Mouse (Mus musculus): ENCODE data around the gene Hist2h3c2. TPM values are rescaled to one million over a fixed set of nuclear protein-coding genes. Genes with fewer than 3 reads are reported as not detected.

The Hist2h3c2 gene
- polyA plus RNA-seq, 1 experiment from 2014 or later: 5.3 TPM

DNA sequence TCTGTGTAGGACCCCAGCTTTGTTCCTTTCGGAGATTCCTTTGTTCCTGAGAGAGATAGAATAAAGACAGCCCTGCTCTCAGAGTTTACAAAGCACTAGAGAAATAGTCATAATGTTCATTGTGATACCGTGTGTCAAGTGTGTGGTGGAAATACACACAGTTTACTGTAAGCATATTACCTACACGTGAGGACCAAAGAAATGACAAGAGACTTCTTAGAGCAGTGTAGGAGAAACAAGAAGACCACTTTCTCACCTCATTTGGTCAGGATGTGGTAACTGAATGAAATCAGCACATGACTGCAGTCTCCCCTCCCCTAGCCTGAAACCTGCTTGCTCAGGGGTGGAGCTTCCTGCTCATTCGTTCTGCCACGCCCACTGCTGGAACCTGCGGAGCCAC lies 40.7 kb downstream of the Hist2h3c2 start:
- ATAC-seq (ENCODE audit: low read depth): peak; percentile 27; the same call in 1 of the 2 replicates
- Histone ChIP-seq H3K27me3 (replicated peaks; ENCODE audit: control insufficient read depth, insufficient read depth, low read length) (no peaks in the 10 kb centered on the region), H3K4me3 (ENCODE audit: low read depth, low read length) (peak overlapping the region; percentile 77), H3K27ac (replicated peaks; ENCODE audit: low read depth, low read length) (0 out of 2 replicates have a peak overlapping the region, but pooled peaks have one; percentile 44), H3K9ac (ENCODE audit: low read depth, low read length) (peak overlapping the region; percentile 52), H3K36me3 (ENCODE audit: control insufficient read depth, insufficient read depth, low read length) (no peaks in the 10 kb centered on the region), H3K4me1 (ENCODE audit: control insufficient read depth, insufficient read depth, low read length) (peaks cover 13% of the 10 kb centered on the region), H3K9me3 (ENCODE audit: control insufficient read depth, low read length) (no peaks in the 10 kb centered on the region), H3K4me2 (ENCODE audit: low read depth, low read length) (peak overlapping the region; percentile 91)
- no peak for DNase-seq (ENCODE audit: low spot score)
- 6% methylated on average over 4 of the region's 6 CpGs for WGBS

DNA sequence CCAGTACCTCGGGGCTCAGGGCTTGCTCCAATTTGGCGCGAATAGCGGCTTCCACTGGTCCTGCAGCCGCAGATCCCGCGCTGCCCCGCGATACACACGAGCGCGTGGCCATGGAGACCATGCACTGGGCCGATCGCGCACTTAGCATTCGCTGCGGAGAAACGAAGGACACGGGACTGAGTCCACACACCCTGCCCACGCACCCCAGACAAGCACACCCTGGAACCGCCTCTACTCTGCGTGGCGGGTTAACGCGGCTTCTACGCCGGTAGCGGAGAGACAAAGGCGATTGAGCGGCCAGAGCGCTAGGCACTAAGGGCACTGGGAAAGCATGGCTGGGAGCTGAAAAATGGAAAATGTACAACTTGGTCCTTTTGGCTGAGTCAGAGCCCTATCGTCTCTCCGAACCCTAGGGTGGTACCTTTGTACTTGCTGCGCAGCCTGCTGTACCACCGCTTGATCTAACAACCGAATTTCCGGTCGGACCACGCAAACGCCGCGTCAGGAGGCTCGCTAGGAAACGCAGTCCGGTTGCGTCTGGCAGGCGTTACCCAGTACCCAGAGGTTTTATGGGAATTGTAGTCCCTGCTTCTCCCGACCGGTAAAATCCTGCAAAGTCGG lies 41.7 kb downstream of the Hist2h3c2 start:
- Histone ChIP-seq H3K9ac (ENCODE audit: low read depth, low read length) (peak overlapping the region; percentile 89), H3K27ac (replicated peaks; ENCODE audit: low read depth, low read length) (peak overlapping the region; percentile 98), H3K4me1 (ENCODE audit: control insufficient read depth, insufficient read depth, low read length) (peaks cover 13% of the 10 kb centered on the region), H3K4me3 (ENCODE audit: low read depth, low read length) (peak overlapping the region; percentile 77), H3K4me2 (ENCODE audit: low read depth, low read length) (peak overlapping the region; percentile 91), H3K9me3 (ENCODE audit: control insufficient read depth, low read length) (no peaks in the 10 kb centered on the region), H3K27me3 (replicated peaks; ENCODE audit: control insufficient read depth, insufficient read depth, low read length) (no peaks in the 10 kb centered on the region), H3K36me3 (ENCODE audit: control insufficient read depth, insufficient read depth, low read length) (no peaks in the 10 kb centered on the region)
- ATAC-seq (ENCODE audit: low read depth) (peak; percentile 95), DNase-seq (ENCODE audit: low spot score) (peak; percentile 97)
- whole genome bisulfite sequencing: under 1% methylated on average over 50 of the region's 50 CpGs

DNA sequence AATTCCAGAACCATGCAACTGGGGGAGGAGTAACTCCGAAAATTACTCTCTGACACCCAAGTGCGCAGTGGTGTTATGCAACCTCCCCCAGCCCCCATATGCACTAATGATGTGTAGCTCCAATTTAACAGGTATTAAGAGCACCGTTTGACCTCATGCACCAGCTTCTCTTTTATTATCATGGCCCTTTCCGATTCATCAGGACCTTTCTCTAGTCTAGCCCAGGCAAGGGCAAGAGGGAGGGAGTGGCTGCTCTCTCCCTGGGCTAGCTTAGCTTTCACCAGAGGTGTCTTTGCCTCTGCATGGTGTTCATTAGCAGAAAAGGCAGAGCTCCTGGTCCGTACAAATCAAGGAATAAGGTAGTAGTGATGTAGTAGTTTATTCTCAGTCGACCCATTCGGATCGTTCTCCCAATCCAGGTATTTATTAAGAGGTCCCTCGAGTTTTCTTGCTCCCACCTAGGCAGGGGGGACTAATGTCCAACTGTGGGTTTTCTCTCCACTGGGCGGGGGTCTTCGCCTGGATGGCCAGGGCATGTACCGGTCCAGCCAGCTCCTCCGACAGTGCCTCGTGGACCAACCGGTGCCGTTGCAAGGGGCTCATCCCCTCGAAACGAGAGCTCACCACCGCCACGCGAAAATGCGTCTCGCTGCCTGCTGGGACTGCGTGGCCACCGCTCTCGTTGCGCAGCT lies 42.3 kb downstream of the Hist2h3c2 start:
- WGBS: 16% methylated on average over 27 of the region's 27 CpGs
- Histone ChIP-seq H3K9ac (ENCODE audit: low read depth, low read length) (peak overlapping the region; percentile 89), H3K36me3 (ENCODE audit: control insufficient read depth, insufficient read depth, low read length) (no peaks in the 10 kb centered on the region), H3K4me2 (ENCODE audit: low read depth, low read length) (peak overlapping the region; percentile 91), H3K9me3 (ENCODE audit: control insufficient read depth, low read length) (no peaks in the 10 kb centered on the region), H3K27me3 (replicated peaks; ENCODE audit: control insufficient read depth, insufficient read depth, low read length) (no peaks in the 10 kb centered on the region), H3K27ac (replicated peaks; ENCODE audit: low read depth, low read length) (peak overlapping the region; percentile 98), H3K4me1 (ENCODE audit: control insufficient read depth, insufficient read depth, low read length) (peaks cover 13% of the 10 kb centered on the region), H3K4me3 (ENCODE audit: low read depth, low read length) (peak overlapping the region; percentile 77)
- ATAC-seq (ENCODE audit: low read depth) (no peak; the same call in 1 of the 2 replicates), DNase-seq (ENCODE audit: low spot score) (no peak)

DNA sequence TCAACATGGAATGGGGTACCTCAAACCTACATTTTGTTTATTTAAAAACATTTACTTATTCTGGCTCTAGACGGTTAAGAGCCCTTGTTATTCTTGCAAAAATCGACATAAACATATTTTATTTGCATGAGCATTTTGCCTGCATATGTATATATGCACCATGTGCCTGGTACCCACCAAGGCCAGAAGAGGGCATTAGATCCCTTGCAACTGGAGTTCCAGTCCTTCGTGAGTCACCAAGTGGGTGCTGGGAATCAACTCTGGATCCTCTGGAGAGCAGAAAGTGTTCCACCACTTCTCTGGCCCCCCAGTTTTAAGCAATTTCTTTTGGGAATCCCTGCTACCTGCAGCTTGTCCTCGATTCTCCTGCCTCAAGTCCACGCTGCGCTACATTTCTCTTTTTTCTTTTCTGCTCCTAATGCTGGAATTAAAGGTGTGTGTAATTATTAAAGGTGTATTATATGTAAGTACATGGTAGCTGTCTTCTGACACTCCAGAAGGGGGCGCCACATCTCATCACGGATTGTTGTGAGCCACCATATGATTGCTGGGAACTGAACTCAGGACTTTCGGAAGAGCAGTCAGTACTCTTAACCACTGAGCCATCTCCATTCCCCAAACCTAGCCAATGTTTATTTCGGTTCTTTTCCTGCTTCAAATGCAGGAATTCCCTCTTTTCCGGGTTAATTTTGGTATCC lies 43.2 kb downstream of the Hist2h3c2 start:
- Histone ChIP-seq H3K27me3 (replicated peaks; ENCODE audit: control insufficient read depth, insufficient read depth, low read length) (no peaks in the 10 kb centered on the region), H3K9me3 (ENCODE audit: control insufficient read depth, low read length) (no peaks in the 10 kb centered on the region), H3K4me3 (ENCODE audit: low read depth, low read length) (no peak overlapping the region), H3K9ac (ENCODE audit: low read depth, low read length) (no peak overlapping the region), H3K27ac (replicated peaks; ENCODE audit: low read depth, low read length) (no peak overlapping the region), H3K4me2 (ENCODE audit: low read depth, low read length) (peak overlapping the region; percentile 91; the same call in 1 of the 2 replicates), H3K4me1 (ENCODE audit: control insufficient read depth, insufficient read depth, low read length) (peaks cover 13% of the 10 kb centered on the region), H3K36me3 (ENCODE audit: control insufficient read depth, insufficient read depth, low read length) (peaks cover under 1% of the 10 kb centered on the region; the same call in 1 of the 2 replicates)
- WGBS: 92% methylated on average over 11 of the region's 11 CpGs
- ATAC-seq (ENCODE audit: low read depth) (no peak), DNase-seq (ENCODE audit: low spot score) (no peak)

DNA sequence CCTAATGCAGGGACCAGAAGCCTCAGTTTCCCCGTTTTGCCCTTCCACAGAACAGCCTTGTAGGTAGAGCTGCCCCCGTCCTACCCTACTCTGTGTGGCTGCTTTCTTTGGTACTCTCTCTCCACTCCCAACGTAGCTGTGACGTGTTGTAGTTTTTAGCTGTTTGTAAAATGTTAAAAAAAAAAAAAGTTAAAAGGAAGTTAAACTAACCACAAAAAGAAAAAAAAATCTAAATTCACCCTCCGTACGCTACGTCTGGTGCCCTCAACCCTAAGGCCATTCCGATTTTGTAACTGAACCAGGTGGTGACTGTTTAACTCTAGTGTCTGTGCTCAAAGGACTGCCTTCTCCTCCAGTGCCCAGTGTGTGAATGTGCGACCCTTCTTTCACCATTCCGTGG lies 44.0 kb downstream of the Hist2h3c2 start:
- H3K4me2 ChIP-seq (ENCODE audit: low read depth, low read length): no peak overlapping the region
- DNase-seq (ENCODE audit: low spot score) (no peak), ATAC-seq (ENCODE audit: low read depth) (no peak)
- no peaks in the 10 kb centered on the region for H3K9me3 ChIP-seq (ENCODE audit: control insufficient read depth, low read length)
- peaks cover 13% of the 10 kb centered on the region for H3K4me1 ChIP-seq (ENCODE audit: control insufficient read depth, insufficient read depth, low read length)
- peaks cover 7% of the 10 kb centered on the region for H3K36me3 ChIP-seq (ENCODE audit: control insufficient read depth, insufficient read depth, low read length)
- 82% methylated on average over 10 of the region's 10 CpGs for WGBS
- H3K27me3 ChIP-seq (replicated peaks; ENCODE audit: control insufficient read depth, insufficient read depth, low read length): no peaks in the 10 kb centered on the region
- H3K9ac ChIP-seq (ENCODE audit: low read depth, low read length): no peak overlapping the region
- H3K27ac ChIP-seq (replicated peaks; ENCODE audit: low read depth, low read length): no peak overlapping the region
- H3K4me3 ChIP-seq (ENCODE audit: low read depth, low read length): no peak overlapping the region

DNA sequence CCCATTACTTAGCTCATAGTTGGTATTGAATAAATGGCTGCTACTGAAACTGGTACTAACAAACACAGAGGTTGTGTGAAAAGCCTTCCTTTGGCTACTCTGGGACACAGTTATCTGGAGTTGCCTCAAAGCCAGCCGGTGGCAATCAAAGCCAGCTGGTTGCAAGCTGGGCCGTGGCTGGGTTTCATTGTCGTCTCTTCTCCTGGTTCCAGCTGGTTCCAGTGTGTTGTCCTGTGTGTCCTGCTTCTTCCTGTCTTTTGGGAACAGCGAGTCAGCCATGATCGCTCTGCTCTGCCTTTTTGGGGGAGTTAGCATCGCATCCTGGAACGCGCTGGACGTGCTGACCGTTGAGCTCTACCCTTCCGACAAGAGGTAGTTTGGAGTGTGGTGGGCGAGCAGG lies 46.0 kb downstream of the Hist2h3c2 start:
- no peak overlapping the region for H3K27ac ChIP-seq (replicated peaks; ENCODE audit: low read depth, low read length)
- peak overlapping the region; percentile 16; the same call in 1 of the 2 replicates for H3K4me2 ChIP-seq (ENCODE audit: low read depth, low read length)
- WGBS: 48% methylated on average over 12 of the region's 12 CpGs

More for the DNA sequence above, 46.0 kb downstream of the Hist2h3c2 start:
- Histone ChIP-seq H3K27me3 (replicated peaks; ENCODE audit: control insufficient read depth, insufficient read depth, low read length) (no peaks in the 10 kb centered on the region), H3K9me3 (ENCODE audit: control insufficient read depth, low read length) (no peaks in the 10 kb centered on the region), H3K36me3 (ENCODE audit: control insufficient read depth, insufficient read depth, low read length) (peaks cover 7% of the 10 kb centered on the region), H3K4me1 (ENCODE audit: control insufficient read depth, insufficient read depth, low read length) (peaks cover 10% of the 10 kb centered on the region), H3K9ac (ENCODE audit: low read depth, low read length) (no peak overlapping the region), H3K4me3 (ENCODE audit: low read depth, low read length) (no peak overlapping the region)
- ATAC-seq (ENCODE audit: low read depth) (no peak), DNase-seq (ENCODE audit: low spot score) (no peak)

Small RNA genes lying within 50 kb of the gene (microRNA-seq; reads per million reads assigned to microRNA genes)
- gene Gm44492 (ENCODE audit: borderline number of aligned reads): not detected
- not detected for gene Gm47311 (ENCODE audit: borderline number of aligned reads)
- not detected for gene Gm47313 (ENCODE audit: borderline number of aligned reads)

Other genes with a start within 250 kb of the Hist2h3c2 start
- 40.5 and 43.2 TPM in 2 replicates for gene Plekho1, start 243.1 kb downstream of the Hist2h3c2 start, polyA plus RNA-seq (2014; fragmentation: Nextera tagmentation; extraction: Ambion mirVana)
- 24.4 and 25.7 TPM in 2 replicates for gene Vps45, start 180.7 kb downstream of the Hist2h3c2 start, polyA plus RNA-seq (2014; fragmentation: Nextera tagmentation; extraction: Ambion mirVana)
- gene Otud7b, start 134.6 kb downstream of the Hist2h3c2 start, polyA plus RNA-seq (2014; fragmentation: Nextera tagmentation; extraction: Ambion mirVana): 17.6 and 20.0 TPM in 2 replicates
- gene Mtmr11, start 77.1 kb downstream of the Hist2h3c2 start, polyA plus RNA-seq (2014; fragmentation: Nextera tagmentation; extraction: Ambion mirVana): 19.7 and 24.6 TPM in 2 replicates
- gene Sf3b4, start 66.8 kb downstream of the Hist2h3c2 start, polyA plus RNA-seq (2014; fragmentation: Nextera tagmentation; extraction: Ambion mirVana): 152 and 158 TPM in 2 replicates
- gene Sv2a, start 58.0 kb downstream of the Hist2h3c2 start, polyA plus RNA-seq (2014; fragmentation: Nextera tagmentation; extraction: Ambion mirVana): 4.4 and 6.1 TPM in 2 replicates
- gene Bola1, start 19.4 kb downstream of the Hist2h3c2 start, polyA plus RNA-seq (2014; fragmentation: Nextera tagmentation; extraction: Ambion mirVana): 47.5 and 55.7 TPM in 2 replicates
- 0.72 and 0.78 TPM in 2 replicates for gene Hist2h2ab, start 19.3 kb downstream of the Hist2h3c2 start, polyA plus RNA-seq (2014; fragmentation: Nextera tagmentation; extraction: Ambion mirVana)
- 8.4 and 10.0 TPM in 2 replicates for gene Hist2h2ac, start 18.2 kb downstream of the Hist2h3c2 start, polyA plus RNA-seq (2014; fragmentation: Nextera tagmentation; extraction: Ambion mirVana)
- 7.8 and 8.8 TPM in 2 replicates for gene Hist2h2be, start 18.0 kb downstream of the Hist2h3c2 start, polyA plus RNA-seq (2014; fragmentation: Nextera tagmentation; extraction: Ambion mirVana)
- 46.9 and 57.6 TPM in 2 replicates for gene Hist2h2aa2, start 1.1 kb upstream of the Hist2h3c2 start, polyA plus RNA-seq (2014; fragmentation: Nextera tagmentation; extraction: Ambion mirVana)
- 19.8 and 22.0 TPM in 2 replicates for gene Hist2h2aa1, start 6.4 kb upstream of the Hist2h3c2 start, polyA plus RNA-seq (2014; fragmentation: Nextera tagmentation; extraction: Ambion mirVana)
- gene Hist2h3c1, start 7.6 kb upstream of the Hist2h3c2 start, polyA plus RNA-seq (2014; fragmentation: Nextera tagmentation; extraction: Ambion mirVana): 0.48 TPM in 1 of 2 replicates, not detected in the other
- gene Hist2h4, start 24.2 kb upstream of the Hist2h3c2 start, polyA plus RNA-seq (2014; fragmentation: Nextera tagmentation; extraction: Ambion mirVana): 6.9 TPM in 2 replicates
- gene Hist2h3b, start 29.5 kb upstream of the Hist2h3c2 start, polyA plus RNA-seq (2014; fragmentation: Nextera tagmentation; extraction: Ambion mirVana): 44.3 and 57.8 TPM in 2 replicates
- gene Hist2h2bb, start 30.6 kb upstream of the Hist2h3c2 start, polyA plus RNA-seq (2014; fragmentation: Nextera tagmentation; extraction: Ambion mirVana): 8.9 and 12.7 TPM in 2 replicates
- gene Fcgr1, start 54.8 kb upstream of the Hist2h3c2 start, polyA plus RNA-seq (2014; fragmentation: Nextera tagmentation; extraction: Ambion mirVana): 4.0 and 5.3 TPM in 2 replicates
- not detected in 2 replicates for gene BC107364, start 213.2 kb upstream of the Hist2h3c2 start, polyA plus RNA-seq (2014; fragmentation: Nextera tagmentation; extraction: Ambion mirVana)